Mouse (Mus musculus): ENCODE results near the gene E2f3. TPM values are rescaled to one million over a fixed set of nuclear protein-coding genes. Genes with fewer than 3 reads are reported as not detected.
A peak's percentile ranks its signal among the peaks of the same experiment; 100 is the strongest.

The E2f3 gene
- polyA plus RNA-seq, 1 experiment from 2014 or later: 8.4 TPM

DNA sequence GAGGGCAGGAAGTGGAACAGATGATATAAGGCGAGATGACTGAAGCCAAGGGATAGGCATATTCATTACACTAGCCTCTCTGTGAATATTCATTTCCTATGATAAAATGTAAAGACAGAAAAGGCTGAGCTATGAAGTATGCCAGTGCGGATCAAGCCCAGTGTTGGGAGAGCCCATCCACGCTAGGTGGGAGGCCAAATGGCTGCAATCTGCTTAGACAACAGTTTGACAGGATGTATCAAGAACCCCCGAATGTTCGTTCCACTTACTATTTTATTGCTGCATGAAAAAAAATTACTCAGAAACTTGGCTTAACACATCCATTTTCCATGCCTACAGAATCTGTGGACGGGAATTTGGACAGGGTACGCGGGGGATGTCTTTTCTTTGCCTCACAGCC lies 28.7 kb upstream of the E2f3 start:
- Histone ChIP-seq H3K4me2 (ENCODE audit: low read length) (no peak overlapping the region), H3K9me3 (ENCODE audit: control insufficient read depth, low read length) (no peaks in the 10 kb centered on the region), H3K9ac (ENCODE audit: low read length) (no peak overlapping the region), H3K4me1 (ENCODE audit: control insufficient read depth in 2 of 2, insufficient read depth in 2 of 2, low read length in 2 of 2) (no peaks in the 10 kb centered on the region), H3K27me3 (ENCODE audit: control insufficient read depth, insufficient read depth, low read length) (no peaks in the 10 kb centered on the region), H3K27ac (replicated peaks in 1 of 2; ENCODE audit: control insufficient read depth in 1 of 2, insufficient read depth in 1 of 2, low read depth in 2 of 2, low read length in 2 of 2) (no peak overlapping the region), H3K36me3 (ENCODE audit: control insufficient read depth, insufficient read depth, low read length) (no peaks in the 10 kb centered on the region), H3K4me3 (ENCODE audit: control insufficient read depth in 1 of 2, insufficient read depth in 1 of 2, low read depth in 1 of 2, low read length in 2 of 2) (no peak overlapping the region)
- no peak for ATAC-seq (ENCODE audit: insufficient number of reproducible peaks, insufficient read depth, low FRiP score, low read depth)
- WGBS: 83% methylated on average over 8 of the region's 8 CpGs

DNA sequence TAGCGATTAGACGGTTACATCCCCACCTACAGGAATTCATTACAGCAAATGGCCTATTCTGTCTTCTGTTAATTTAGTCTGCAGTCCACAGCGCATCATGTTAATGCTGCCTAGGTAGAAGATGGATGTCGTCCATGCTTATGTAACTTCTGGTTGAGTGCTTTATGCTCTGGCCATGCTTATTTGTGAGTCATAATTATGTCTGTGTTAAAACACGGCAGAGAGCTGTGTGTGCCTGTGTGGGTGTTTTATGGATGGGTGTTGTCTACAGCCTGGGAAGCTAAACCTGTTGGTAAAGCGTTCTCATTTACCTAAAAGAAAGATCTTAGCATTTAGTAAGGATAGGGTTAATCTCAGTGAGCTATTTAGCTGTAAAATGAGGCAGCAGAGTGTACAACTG lies 26.4 kb upstream of the E2f3 start:
- H3K9me3 ChIP-seq (ENCODE audit: control insufficient read depth, low read length): no peaks in the 10 kb centered on the region
- no peaks in the 10 kb centered on the region for H3K36me3 ChIP-seq (ENCODE audit: control insufficient read depth, insufficient read depth, low read length)
- H3K4me2 ChIP-seq (ENCODE audit: low read length): no peak overlapping the region
- H3K27me3 ChIP-seq (ENCODE audit: control insufficient read depth, insufficient read depth, low read length): no peaks in the 10 kb centered on the region
- no peak overlapping the region for H3K9ac ChIP-seq (ENCODE audit: low read length)
- no peak overlapping the region for H3K27ac ChIP-seq (replicated peaks in 1 of 2; ENCODE audit: control insufficient read depth in 1 of 2, insufficient read depth in 1 of 2, low read depth in 2 of 2, low read length in 2 of 2)
- no peaks in the 10 kb centered on the region for H3K4me1 ChIP-seq (ENCODE audit: control insufficient read depth in 2 of 2, insufficient read depth in 2 of 2, low read length in 2 of 2)
- no peak overlapping the region for H3K4me3 ChIP-seq (ENCODE audit: control insufficient read depth in 1 of 2, insufficient read depth in 1 of 2, low read depth in 1 of 2, low read length in 2 of 2)
- no peak for ATAC-seq (ENCODE audit: insufficient number of reproducible peaks, insufficient read depth, low FRiP score, low read depth)
- WGBS: 89% methylated on average over 6 of the region's 6 CpGs

DNA sequence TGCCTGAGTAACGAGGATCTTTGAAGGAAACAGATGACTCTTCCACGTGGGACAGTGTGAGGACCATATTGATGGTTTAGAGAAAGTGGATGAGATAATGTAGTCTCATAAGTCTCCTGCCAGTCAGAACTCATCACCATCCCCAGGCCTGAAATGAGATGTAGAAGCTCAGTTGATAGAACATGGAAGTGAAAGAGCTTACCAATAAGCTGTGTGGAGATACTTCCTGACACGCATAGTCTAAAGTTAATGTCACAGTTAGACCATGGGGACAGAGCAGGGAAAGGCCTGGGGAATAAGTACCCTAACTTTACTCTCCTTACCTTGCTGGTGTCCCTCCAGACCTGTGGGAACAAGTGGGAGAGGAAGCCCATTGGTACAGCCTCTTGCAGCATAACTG lies 22.9 kb upstream of the E2f3 start:
- ATAC-seq (ENCODE audit: insufficient number of reproducible peaks, insufficient read depth, low FRiP score, low read depth): no peak
- H3K9me3 ChIP-seq (ENCODE audit: control insufficient read depth, low read length): no peaks in the 10 kb centered on the region
- WGBS: 82% methylated on average over 3 of the region's 3 CpGs
- no peaks in the 10 kb centered on the region for H3K27me3 ChIP-seq (ENCODE audit: control insufficient read depth, insufficient read depth, low read length)
- no peak overlapping the region for H3K4me2 ChIP-seq (ENCODE audit: low read length)
- peaks cover 2 to 6% of the 10 kb centered on the region in 2 experiments; a peak in 3 of 4 replicates for H3K4me1 ChIP-seq (ENCODE audit: control insufficient read depth in 2 of 2, insufficient read depth in 2 of 2, low read length in 2 of 2)
- H3K36me3 ChIP-seq (ENCODE audit: control insufficient read depth, insufficient read depth, low read length): no peaks in the 10 kb centered on the region
- no peak overlapping the region for H3K27ac ChIP-seq (replicated peaks in 1 of 2; ENCODE audit: control insufficient read depth in 1 of 2, insufficient read depth in 1 of 2, low read depth in 2 of 2, low read length in 2 of 2)
- H3K9ac ChIP-seq (ENCODE audit: low read length): no peak overlapping the region
- no peak overlapping the region for H3K4me3 ChIP-seq (ENCODE audit: control insufficient read depth in 1 of 2, insufficient read depth in 1 of 2, low read depth in 1 of 2, low read length in 2 of 2)

DNA sequence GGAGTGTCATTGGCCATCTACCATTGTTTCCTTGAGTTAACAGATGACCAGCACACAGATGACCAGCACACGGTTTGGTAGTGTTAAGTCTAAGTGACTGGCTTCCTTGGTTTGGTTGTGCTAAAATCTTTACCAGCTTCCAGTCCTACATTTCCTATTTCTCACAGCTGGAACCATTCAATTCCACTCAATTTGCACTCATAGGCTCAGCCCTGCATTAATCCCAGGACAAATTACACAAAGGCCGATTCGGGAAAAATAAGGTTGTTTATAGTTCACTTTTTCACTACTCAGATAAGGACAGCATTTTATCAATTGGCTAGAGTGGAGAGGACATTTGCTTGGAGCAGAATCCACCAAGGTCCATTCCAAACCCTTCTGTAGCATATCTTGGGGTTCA lies 19.6 kb upstream of the E2f3 start:
- H3K27ac ChIP-seq (replicated peaks in 1 of 2; ENCODE audit: control insufficient read depth in 1 of 2, insufficient read depth in 1 of 2, low read depth in 2 of 2, low read length in 2 of 2): no peak overlapping the region
- no peak overlapping the region for H3K4me2 ChIP-seq (ENCODE audit: low read length)
- no peaks in the 10 kb centered on the region for H3K36me3 ChIP-seq (ENCODE audit: control insufficient read depth, insufficient read depth, low read length)
- H3K4me3 ChIP-seq (ENCODE audit: control insufficient read depth in 1 of 2, insufficient read depth in 1 of 2, low read depth in 1 of 2, low read length in 2 of 2): no peak overlapping the region
- peaks cover 6 to 18% of the 10 kb centered on the region in 2 experiments for H3K4me1 ChIP-seq (ENCODE audit: control insufficient read depth in 2 of 2, insufficient read depth in 2 of 2, low read length in 2 of 2)
- no peak for ATAC-seq (ENCODE audit: insufficient number of reproducible peaks, insufficient read depth, low FRiP score, low read depth)
- no peaks in the 10 kb centered on the region for H3K9me3 ChIP-seq (ENCODE audit: control insufficient read depth, low read length)
- 89% methylated on average over 3 of the region's 3 CpGs for WGBS
- H3K27me3 ChIP-seq (ENCODE audit: control insufficient read depth, insufficient read depth, low read length): no peaks in the 10 kb centered on the region
- H3K9ac ChIP-seq (ENCODE audit: low read length): no peak overlapping the region

DNA sequence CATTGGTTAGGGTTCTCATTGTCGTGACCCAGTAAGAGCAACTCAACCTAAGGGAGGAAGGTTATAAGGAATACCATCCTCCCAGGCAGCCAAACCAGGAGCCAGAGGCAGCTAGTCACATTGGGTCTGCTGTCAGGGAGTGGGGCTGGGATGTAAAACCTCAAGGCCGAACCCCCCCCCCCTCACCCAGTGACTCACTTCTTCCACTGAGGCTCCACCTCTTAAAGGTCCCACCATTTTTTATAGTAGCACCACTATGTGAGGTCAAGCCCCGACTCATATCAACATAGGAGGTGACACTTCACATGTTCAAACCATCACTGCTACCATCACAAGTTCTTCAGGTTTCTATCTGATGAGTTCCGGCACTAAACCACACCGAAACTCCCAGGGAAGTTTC lies 19.0 kb upstream of the E2f3 start:
- Histone ChIP-seq H3K36me3 (ENCODE audit: control insufficient read depth, insufficient read depth, low read length) (no peaks in the 10 kb centered on the region), H3K27ac (replicated peaks in 1 of 2; ENCODE audit: control insufficient read depth in 1 of 2, insufficient read depth in 1 of 2, low read depth in 2 of 2, low read length in 2 of 2) (no peak overlapping the region), H3K4me3 (ENCODE audit: control insufficient read depth in 1 of 2, insufficient read depth in 1 of 2, low read depth in 1 of 2, low read length in 2 of 2) (no peak overlapping the region), H3K27me3 (ENCODE audit: control insufficient read depth, insufficient read depth, low read length) (no peaks in the 10 kb centered on the region), H3K4me1 (ENCODE audit: control insufficient read depth in 2 of 2, insufficient read depth in 2 of 2, low read length in 2 of 2) (peaks cover 6 to 18% of the 10 kb centered on the region in 2 experiments), H3K4me2 (ENCODE audit: low read length) (no peak overlapping the region), H3K9ac (ENCODE audit: low read length) (no peak overlapping the region), H3K9me3 (ENCODE audit: control insufficient read depth, low read length) (no peaks in the 10 kb centered on the region)
- no peak for ATAC-seq (ENCODE audit: insufficient number of reproducible peaks, insufficient read depth, low FRiP score, low read depth)
- 85% methylated on average over 5 of the region's 5 CpGs for WGBS

DNA sequence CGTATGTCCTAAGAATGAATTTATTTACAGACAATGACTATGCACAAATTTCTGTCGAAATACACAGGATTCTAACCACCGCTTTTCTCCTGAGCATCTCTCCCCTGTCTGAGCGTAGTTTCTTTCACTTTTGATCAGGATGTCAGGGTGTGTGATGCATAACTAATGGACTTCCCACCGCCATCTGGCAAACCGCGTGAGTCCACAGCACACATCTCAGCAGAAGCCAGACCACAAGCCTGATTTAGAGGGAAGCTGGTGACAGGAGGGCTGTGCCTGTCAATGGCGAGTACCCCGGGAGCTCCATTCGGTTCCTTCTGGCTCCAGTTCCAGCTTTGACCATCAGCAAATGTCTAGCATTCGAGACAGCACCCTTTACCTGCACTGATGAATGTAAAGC lies 17.3 kb upstream of the E2f3 start:
- ATAC-seq (ENCODE audit: insufficient number of reproducible peaks, insufficient read depth, low FRiP score, low read depth): no peak
- Histone ChIP-seq H3K27me3 (ENCODE audit: control insufficient read depth, insufficient read depth, low read length) (no peaks in the 10 kb centered on the region), H3K4me1 (ENCODE audit: control insufficient read depth in 2 of 2, insufficient read depth in 2 of 2, low read length in 2 of 2) (peaks cover 6 to 18% of the 10 kb centered on the region in 2 experiments), H3K36me3 (ENCODE audit: control insufficient read depth, insufficient read depth, low read length) (no peaks in the 10 kb centered on the region), H3K27ac (replicated peaks in 1 of 2; ENCODE audit: control insufficient read depth in 1 of 2, insufficient read depth in 1 of 2, low read depth in 2 of 2, low read length in 2 of 2) (no peak overlapping the region), H3K4me2 (ENCODE audit: low read length) (peak overlapping the region; percentile 16; the same call in 1 of the 2 replicates), H3K9ac (ENCODE audit: low read length) (no peak overlapping the region), H3K9me3 (ENCODE audit: control insufficient read depth, low read length) (no peaks in the 10 kb centered on the region), H3K4me3 (ENCODE audit: control insufficient read depth in 1 of 2, insufficient read depth in 1 of 2, low read depth in 1 of 2, low read length in 2 of 2) (no peak overlapping the region)
- WGBS: 48% methylated on average over 11 of the region's 11 CpGs

DNA sequence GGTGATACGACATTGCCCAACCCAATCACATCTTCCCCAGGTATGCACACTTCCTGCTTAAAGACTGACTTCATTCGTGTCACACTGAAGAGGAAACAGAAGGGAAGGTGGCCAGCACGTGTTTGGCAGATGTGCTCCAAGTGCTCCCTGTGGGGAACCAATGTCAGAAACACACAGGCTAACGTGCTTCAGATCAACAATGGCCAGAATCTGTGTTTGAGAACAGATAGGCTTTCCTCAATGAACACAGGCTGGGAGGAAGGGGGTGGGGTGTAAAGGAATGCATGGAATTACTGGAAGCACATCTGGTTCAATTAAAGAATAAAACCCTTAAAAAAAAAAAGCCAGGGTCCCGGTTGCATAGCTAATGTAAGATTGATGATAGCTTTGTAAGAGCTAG lies 15.2 kb upstream of the E2f3 start:
- H3K4me1 ChIP-seq (ENCODE audit: control insufficient read depth in 2 of 2, insufficient read depth in 2 of 2, low read length in 2 of 2): peaks cover 6 to 18% of the 10 kb centered on the region in 2 experiments
- no peak for ATAC-seq (ENCODE audit: insufficient number of reproducible peaks, insufficient read depth, low FRiP score, low read depth)
- H3K9ac ChIP-seq (ENCODE audit: low read length): no peak overlapping the region
- no peaks in the 10 kb centered on the region for H3K36me3 ChIP-seq (ENCODE audit: control insufficient read depth, insufficient read depth, low read length)
- no peak overlapping the region for H3K4me2 ChIP-seq (ENCODE audit: low read length)
- whole genome bisulfite sequencing: 40% methylated on average over 5 of the region's 5 CpGs
- H3K9me3 ChIP-seq (ENCODE audit: control insufficient read depth, low read length): no peaks in the 10 kb centered on the region
- H3K27ac ChIP-seq (replicated peaks in 1 of 2; ENCODE audit: control insufficient read depth in 1 of 2, insufficient read depth in 1 of 2, low read depth in 2 of 2, low read length in 2 of 2): no peak overlapping the region
- H3K27me3 ChIP-seq (ENCODE audit: control insufficient read depth, insufficient read depth, low read length): no peaks in the 10 kb centered on the region
- no peak overlapping the region for H3K4me3 ChIP-seq (ENCODE audit: control insufficient read depth in 1 of 2, insufficient read depth in 1 of 2, low read depth in 1 of 2, low read length in 2 of 2)

DNA sequence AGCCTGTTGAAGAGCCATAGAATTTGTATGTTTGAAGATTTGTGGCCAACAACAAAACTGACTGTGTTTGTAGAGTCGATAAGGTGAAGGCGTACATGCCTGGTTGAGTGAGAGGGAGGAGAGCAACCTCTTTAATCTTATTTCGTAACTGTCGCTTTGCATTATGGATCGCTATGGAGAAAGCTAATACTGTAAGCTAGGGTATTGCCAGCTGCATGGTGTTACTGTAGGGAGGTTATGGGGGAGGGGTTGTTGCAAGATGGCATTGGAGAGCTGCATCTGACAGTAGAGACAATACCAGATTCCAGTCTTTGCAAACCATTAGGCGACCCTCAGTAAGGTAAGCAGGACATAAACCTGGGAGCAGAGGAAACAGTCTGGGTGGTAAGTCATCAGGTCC lies 2.1 kb upstream of the E2f3 start:
- Histone ChIP-seq H3K36me3 (ENCODE audit: control insufficient read depth, insufficient read depth, low read length) (no peaks in the 10 kb centered on the region), H3K27me3 (ENCODE audit: control insufficient read depth, insufficient read depth, low read length) (no peaks in the 10 kb centered on the region), H3K4me3 (ENCODE audit: control insufficient read depth in 1 of 2, insufficient read depth in 1 of 2, low read depth in 1 of 2, low read length in 2 of 2) (no peak overlapping the region), H3K9ac (ENCODE audit: low read length) (no peak overlapping the region), H3K4me1 (ENCODE audit: control insufficient read depth in 2 of 2, insufficient read depth in 2 of 2, low read length in 2 of 2) (peaks cover 0 to 8% of the 10 kb centered on the region in 2 experiments; a peak in 2 of 4 replicates), H3K9me3 (ENCODE audit: control insufficient read depth, low read length) (no peaks in the 10 kb centered on the region), H3K4me2 (ENCODE audit: low read length) (no peak overlapping the region), H3K27ac (replicated peaks in 1 of 2; ENCODE audit: control insufficient read depth in 1 of 2, insufficient read depth in 1 of 2, low read depth in 2 of 2, low read length in 2 of 2) (no peak overlapping the region)
- 87% methylated on average over 6 of the region's 6 CpGs for WGBS
- no peak for ATAC-seq (ENCODE audit: insufficient number of reproducible peaks, insufficient read depth, low FRiP score, low read depth)

All from heart, embryonic 14.5 days (tissue).